Mouse (Mus musculus): ENCODE results near the gene Cdan1. TPM values are rescaled to one million over a fixed set of nuclear protein-coding genes. Genes with fewer than 3 reads are reported as not detected.
A peak's percentile ranks its signal among the peaks of the same experiment; 100 is the strongest.

Cdan1 gene
- polyA plus RNA-seq, 1 experiment from 2014 or later, result 2.0 TPM

DNA sequence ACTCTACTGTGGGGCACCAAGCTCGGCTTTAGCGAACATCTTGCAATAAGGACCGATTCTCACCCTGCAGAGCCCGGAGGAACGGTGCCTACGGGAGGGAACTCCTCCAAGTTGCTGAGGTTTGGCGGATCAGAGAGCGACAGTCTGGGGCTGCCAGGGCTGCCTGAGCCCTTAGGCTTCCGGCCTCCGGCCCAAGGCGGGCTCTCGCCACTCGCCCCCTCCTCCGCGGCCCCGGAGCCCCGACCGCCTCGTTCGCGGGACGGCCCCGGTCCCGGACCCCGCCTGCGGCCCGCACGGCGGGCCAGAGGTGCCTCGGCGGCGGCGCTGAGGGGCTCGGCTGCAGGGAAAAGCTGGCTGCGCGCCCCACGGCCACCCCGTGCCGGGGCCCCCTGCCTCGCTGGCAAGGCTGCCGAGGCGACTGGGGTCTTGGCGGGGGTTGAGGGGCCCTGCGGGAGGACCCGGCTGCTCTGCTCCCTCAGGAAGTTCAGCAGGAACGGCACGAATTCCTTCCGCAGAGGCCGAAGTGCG lies 119.2 kb downstream of the Cdan1 start:
- H3K4me3 ChIP-seq (ENCODE audit: low read depth, low read length), result peak overlapping the region; percentile 96
- ATAC-seq, result peak; percentile 17
- H3K9me3 ChIP-seq (ENCODE audit: low read length), result no peaks in the 10 kb centered on the region
- peaks cover 26% of the 10 kb centered on the region for H3K4me1 ChIP-seq (ENCODE audit: insufficient read depth)
- H3K9ac ChIP-seq (replicated peaks), result peak overlapping the region; percentile 88
- peak overlapping the region; percentile 96 for H3K4me2 ChIP-seq (ENCODE audit: low read depth, low read length)
- H3K27me3 ChIP-seq (ENCODE audit: insufficient read depth, low read length), result no peaks in the 10 kb centered on the region
- TF ChIP-seq CTCF (IDR thresholded peaks at IDR 0.05; ENCODE audit: low read depth) (no peak), EP300 (IDR thresholded peaks at IDR 0.05; ENCODE audit: low read depth) (no peak)
- DNase-seq, result no peak
- 1% methylated on average over 49 of the region's 50 CpGs for WGBS (ENCODE audit: insufficient replicate concordance)
- H3K36me3 ChIP-seq (replicated peaks; ENCODE audit: insufficient read depth, low read length), result peaks cover 42% of the 10 kb centered on the region
- H3K27ac ChIP-seq (ENCODE audit: low read depth), result peak overlapping the region; percentile 93

GRCm38 (mm10) chr2:120729775-120730585 lies 119.9 kb downstream of the Cdan1 start:
- peaks cover 26% of the 10 kb centered on the region for H3K4me1 ChIP-seq (ENCODE audit: insufficient read depth)
- peak; percentile 49 for DNase-seq
- no peaks in the 10 kb centered on the region for H3K27me3 ChIP-seq (ENCODE audit: insufficient read depth, low read length)
- H3K9ac ChIP-seq (replicated peaks), result peak overlapping the region; percentile 88
- H3K4me2 ChIP-seq (ENCODE audit: low read depth, low read length), result peak overlapping the region; percentile 96
- ATAC-seq, result no peak
- no peak for TF ChIP-seq CTCF (IDR thresholded peaks at IDR 0.05; ENCODE audit: low read depth)
- no peak for TF ChIP-seq EP300 (IDR thresholded peaks at IDR 0.05; ENCODE audit: low read depth)
- 10% methylated on average over 23 of the region's 23 CpGs for WGBS (ENCODE audit: insufficient replicate concordance)
- peak overlapping the region; percentile 96 for H3K4me3 ChIP-seq (ENCODE audit: low read depth, low read length)
- peaks cover 49% of the 10 kb centered on the region for H3K36me3 ChIP-seq (replicated peaks; ENCODE audit: insufficient read depth, low read length)
- H3K9me3 ChIP-seq (ENCODE audit: low read length), result no peaks in the 10 kb centered on the region
- peak overlapping the region; percentile 93; the same call in 1 of the 2 replicates for H3K27ac ChIP-seq (ENCODE audit: low read depth)

GRCm38 (mm10) chr2:120724176-120724575 lies 125.8 kb downstream of the Cdan1 start:
- 51% methylated on average over 6 of the region's 6 CpGs for WGBS (ENCODE audit: insufficient replicate concordance)
- Histone ChIP-seq H3K9me3 (ENCODE audit: low read length) (no peaks in the 10 kb centered on the region), H3K4me1 (ENCODE audit: insufficient read depth) (peaks cover 11% of the 10 kb centered on the region), H3K9ac (replicated peaks) (no peak overlapping the region), H3K4me2 (ENCODE audit: low read depth, low read length) (no peak overlapping the region), H3K36me3 (replicated peaks; ENCODE audit: insufficient read depth, low read length) (peaks cover 92% of the 10 kb centered on the region), H3K27me3 (ENCODE audit: insufficient read depth, low read length) (no peaks in the 10 kb centered on the region), H3K4me3 (ENCODE audit: low read depth, low read length) (no peak overlapping the region), H3K27ac (ENCODE audit: low read depth) (no peak overlapping the region; the same call in 1 of the 2 replicates)
- ATAC-seq (no peak), DNase-seq (no peak)
- TF ChIP-seq CTCF (IDR thresholded peaks at IDR 0.05; ENCODE audit: low read depth) (no peak), EP300 (IDR thresholded peaks at IDR 0.05; ENCODE audit: low read depth) (no peak)

DNA sequence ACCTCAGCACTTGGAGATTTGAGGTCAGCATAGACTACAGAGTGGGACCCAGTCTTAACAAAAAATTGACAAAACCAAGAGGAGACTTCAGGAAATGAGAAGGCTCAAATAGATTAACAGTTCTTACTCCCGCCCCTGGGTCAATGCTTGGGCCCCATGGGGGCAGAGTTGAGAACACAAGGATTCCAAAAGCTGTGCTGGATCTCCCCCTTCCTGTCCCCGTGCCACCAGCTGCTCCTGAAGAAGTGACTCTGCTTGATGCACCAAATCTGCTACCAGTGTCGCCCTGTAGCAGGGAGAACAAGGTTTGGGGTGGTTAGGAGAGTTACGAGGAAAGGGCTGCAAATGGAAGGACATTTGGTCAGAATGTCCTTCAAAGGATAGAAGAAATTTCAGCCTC lies 126.3 kb downstream of the Cdan1 start:
- Histone ChIP-seq H3K4me1 (ENCODE audit: insufficient read depth) (peaks cover 6% of the 10 kb centered on the region), H3K27ac (ENCODE audit: low read depth) (no peak overlapping the region; the same call in 1 of the 2 replicates), H3K4me2 (ENCODE audit: low read depth, low read length) (no peak overlapping the region), H3K9me3 (ENCODE audit: low read length) (no peaks in the 10 kb centered on the region), H3K27me3 (ENCODE audit: insufficient read depth, low read length) (no peaks in the 10 kb centered on the region), H3K9ac (replicated peaks) (no peak overlapping the region), H3K4me3 (ENCODE audit: low read depth, low read length) (no peak overlapping the region), H3K36me3 (replicated peaks; ENCODE audit: insufficient read depth, low read length) (peaks cover 92% of the 10 kb centered on the region)
- DNase-seq (no peak), ATAC-seq (no peak)
- no peak for TF ChIP-seq CTCF (IDR thresholded peaks at IDR 0.05; ENCODE audit: low read depth)
- no peak for TF ChIP-seq EP300 (IDR thresholded peaks at IDR 0.05; ENCODE audit: low read depth)
- WGBS (ENCODE audit: insufficient replicate concordance), result 66% methylated on average over 4 of the region's 4 CpGs

- H3K4me2 ChIP-seq (ENCODE audit: low read depth, low read length), result no peak overlapping the region
- peaks cover 6% of the 10 kb centered on the region for H3K4me1 ChIP-seq (ENCODE audit: insufficient read depth)
- DNase-seq (no peak), ATAC-seq (no peak)
- H3K9ac ChIP-seq (replicated peaks), result no peak overlapping the region
- H3K4me3 ChIP-seq (ENCODE audit: low read depth, low read length), result no peak overlapping the region
- H3K27me3 ChIP-seq (ENCODE audit: insufficient read depth, low read length), result no peaks in the 10 kb centered on the region
- no peak overlapping the region for H3K27ac ChIP-seq (ENCODE audit: low read depth)
- TF ChIP-seq CTCF (IDR thresholded peaks at IDR 0.05; ENCODE audit: low read depth), result no peak
- TF ChIP-seq EP300 (IDR thresholded peaks at IDR 0.05; ENCODE audit: low read depth), result no peak
- WGBS (ENCODE audit: insufficient replicate concordance), result 83% methylated on average over 8 of the region's 8 CpGs
- H3K36me3 ChIP-seq (replicated peaks; ENCODE audit: insufficient read depth, low read length), result peaks cover 91% of the 10 kb centered on the region
- no peaks in the 10 kb centered on the region for H3K9me3 ChIP-seq (ENCODE audit: low read length)
These were observed 127.4 kb downstream of the Cdan1 start for GRCm38 (mm10) chr2:120722491-120722890.

- H3K27ac ChIP-seq (ENCODE audit: low read depth), result no peak overlapping the region
- TF ChIP-seq EP300 (IDR thresholded peaks at IDR 0.05; ENCODE audit: low read depth) (no peak), CTCF (IDR thresholded peaks at IDR 0.05; ENCODE audit: low read depth) (no peak)
- H3K4me3 ChIP-seq (ENCODE audit: low read depth, low read length), result no peak overlapping the region
- peaks cover 6% of the 10 kb centered on the region for H3K4me1 ChIP-seq (ENCODE audit: insufficient read depth)
- H3K27me3 ChIP-seq (ENCODE audit: insufficient read depth, low read length), result no peaks in the 10 kb centered on the region
- no peak overlapping the region for H3K4me2 ChIP-seq (ENCODE audit: low read depth, low read length)
- no peak for DNase-seq
- H3K36me3 ChIP-seq (replicated peaks; ENCODE audit: insufficient read depth, low read length), result peaks cover 91% of the 10 kb centered on the region
- no peaks in the 10 kb centered on the region for H3K9me3 ChIP-seq (ENCODE audit: low read length)
- H3K9ac ChIP-seq (replicated peaks), result no peak overlapping the region
- no peak for ATAC-seq
- 82% methylated on average over 2 of the region's 2 CpGs for WGBS (ENCODE audit: insufficient replicate concordance)
These were observed 128.0 kb downstream of the Cdan1 start for GRCm38 (mm10) chr2:120721911-120722310.
